Mouse (Mus musculus) ovary, adult 18-20 months (tissue): ENCODE results near the gene Garem2.

Source experiments
- DNase-seq: peaks from one replicate; pipeline ENCODE4 v3.0.0; 2022; ENCODE audit warnings: low spot score, mixed read lengths

Gene Garem2

GRCm38 (mm10) chr5:30153222-30153621, 48.3 kb downstream of the Garem2 start:
- no peak for DNase-seq

- DNase-seq = no peak
These were observed 49.1 kb downstream of the Garem2 start for GRCm38 (mm10) chr5:30154013-30154412.

- peak; percentile 87 for DNase-seq
These were observed 49.8 kb downstream of the Garem2 start, which contains the start of the genes Hadha and Hadhb for GRCm38 (mm10) chr5:30154474-30155394. TSS of gene Hadha (minus strand) at chr5:30155162. TSS of gene Hadhb (plus strand) at chr5:30155248.

GRCm38 (mm10) chr5:30155395-30155792, 50.4 kb downstream of the Garem2 start:
- peak; percentile 10 for DNase-seq

GRCm38 (mm10) chr5:30155821-30156629, 51.1 kb downstream of the Garem2 start:
- DNase-seq = no peak

- no peak for DNase-seq
These were observed 54.6 kb downstream of the Garem2 start for GRCm38 (mm10) chr5:30159601-30160000.

GRCm38 (mm10) chr5:30161836-30162235, 56.9 kb downstream of the Garem2 start:
- DNase-seq = no peak

GRCm38 (mm10) chr5:30162339-30162738, 57.4 kb downstream of the Garem2 start:
- no peak for DNase-seq

GRCm38 (mm10) chr5:30165234-30165946, 60.4 kb downstream of the Garem2 start:
- DNase-seq = no peak
